Mouse (Mus musculus): Measurements from ENCODE around the gene Gp1bb.

Gp1bb gene

GRCm38 (mm10) chr16:18622019-18622418 is at the start of gene Gp1bb:
Gene Gp1bb (minus strand): TSS chr16:18622403.
- DNase-seq (ENCODE audit: low spot score in 2 of 2): no peak

DNA sequence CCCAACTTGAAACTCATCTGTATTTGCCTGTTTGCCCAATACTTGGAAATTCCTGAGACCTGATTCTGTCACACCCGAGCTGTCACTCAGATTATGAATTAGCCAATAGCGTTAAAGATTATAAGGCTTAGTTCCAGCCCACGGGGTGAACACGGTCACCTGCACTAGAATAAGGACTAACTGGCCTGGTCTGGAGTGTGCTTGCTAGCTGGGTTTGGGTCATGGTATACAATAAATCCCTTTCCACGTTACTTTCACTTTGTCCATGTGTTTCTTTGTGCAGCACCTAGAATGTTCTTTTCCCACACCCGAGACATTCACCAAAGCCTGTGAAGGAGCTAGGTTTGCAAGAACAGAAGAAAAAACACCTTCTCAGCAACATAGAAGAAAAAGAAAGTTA is 47.7 kb upstream of the Gp1bb start:
- DNase-seq (ENCODE audit: low spot score in 2 of 2): no peak

DNA sequence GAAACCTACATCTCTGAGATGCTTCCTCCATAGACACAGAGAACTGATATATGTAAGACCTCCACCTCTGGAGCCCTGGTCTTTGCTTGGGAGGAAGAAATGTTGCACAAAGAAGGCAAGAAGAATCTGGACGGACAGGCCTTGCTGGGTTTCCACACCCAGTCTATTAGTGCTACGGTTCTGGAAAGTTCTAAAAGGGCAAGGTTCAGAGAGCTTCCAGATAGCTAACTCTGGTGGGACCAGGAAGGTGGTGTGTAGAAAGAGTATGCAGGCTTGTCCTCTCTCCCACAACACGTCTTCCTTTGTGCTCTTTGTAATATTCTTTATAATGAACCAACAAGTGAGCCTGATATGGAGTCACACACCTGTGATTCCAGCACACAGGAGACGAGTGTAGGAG is 36.4 kb upstream of the Gp1bb start:
- DNase-seq (ENCODE audit: low spot score in 2 of 2): no peak

GRCm38 (mm10) chr16:18655372-18656098 is 33.3 kb upstream of the Gp1bb start:
- DNase-seq (ENCODE audit: low spot score in 2 of 2): no peak

GRCm38 (mm10) chr16:18653290-18654160 is 31.3 kb upstream of the Gp1bb start:
- no peak for DNase-seq (ENCODE audit: low spot score in 2 of 2)

DNA sequence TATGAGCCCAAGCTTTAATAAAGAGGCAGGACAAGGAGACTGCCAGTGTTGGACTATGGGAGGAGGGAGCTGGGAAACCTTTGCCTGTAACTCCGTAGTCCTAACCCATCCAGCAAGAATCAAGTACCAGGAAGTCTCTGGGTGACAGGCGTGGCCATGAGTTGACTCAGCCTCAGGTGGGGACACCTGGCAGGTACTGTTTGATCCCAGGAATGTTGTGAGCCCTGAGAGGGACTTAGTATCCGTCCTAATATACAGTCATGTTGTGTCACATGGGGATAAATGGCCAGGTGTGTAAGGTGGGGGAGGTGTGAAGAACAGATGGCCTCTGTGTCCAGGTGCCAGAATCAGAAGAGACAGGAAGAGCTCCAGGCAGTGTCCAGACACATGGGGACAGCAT is 26.9 kb upstream of the Gp1bb start:
- no peak for DNase-seq (ENCODE audit: low spot score in 2 of 2)

DNA sequence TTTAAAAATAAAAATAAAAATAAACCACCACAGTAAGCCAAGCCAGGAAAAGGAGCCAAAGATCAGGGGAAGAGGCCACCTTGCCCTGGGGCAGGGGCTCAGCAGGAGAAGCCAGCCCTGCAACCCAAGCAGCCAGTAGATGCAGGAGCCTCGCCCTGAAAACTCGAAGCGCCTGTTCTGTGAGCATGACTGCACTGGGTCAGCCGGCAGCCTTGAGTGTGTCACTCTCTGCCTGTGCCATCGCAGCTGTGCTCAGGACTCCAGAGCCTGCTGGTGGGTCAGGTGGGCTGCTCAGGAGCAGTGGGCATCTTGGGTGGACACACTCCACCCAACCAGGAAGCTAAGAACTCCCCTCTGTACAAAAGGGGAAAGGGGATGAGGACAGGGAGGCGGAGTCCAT is 23.1 kb upstream of the Gp1bb start:
- no peak for DNase-seq (ENCODE audit: low spot score in 2 of 2)

DNA sequence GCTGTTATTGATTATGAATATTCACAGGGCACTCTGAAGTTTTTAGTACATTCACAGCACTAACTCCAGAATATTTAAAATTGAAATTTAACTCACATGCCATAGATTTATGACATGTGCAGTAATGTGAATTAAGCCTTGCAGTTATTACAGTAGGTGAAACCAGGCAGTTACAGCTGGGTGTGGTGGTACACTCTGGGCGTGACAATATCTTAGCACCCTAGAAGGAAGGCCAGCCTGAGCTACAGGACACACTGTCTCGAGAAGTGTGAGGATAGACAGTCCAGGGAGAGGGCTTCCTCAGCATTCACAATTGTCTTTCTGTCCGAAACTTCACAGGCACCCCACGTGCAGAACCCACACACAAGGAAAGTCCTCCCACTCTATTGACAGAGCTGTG is 22.3 kb upstream of the Gp1bb start:
- DNase-seq (ENCODE audit: low spot score in 2 of 2): no peak

DNA sequence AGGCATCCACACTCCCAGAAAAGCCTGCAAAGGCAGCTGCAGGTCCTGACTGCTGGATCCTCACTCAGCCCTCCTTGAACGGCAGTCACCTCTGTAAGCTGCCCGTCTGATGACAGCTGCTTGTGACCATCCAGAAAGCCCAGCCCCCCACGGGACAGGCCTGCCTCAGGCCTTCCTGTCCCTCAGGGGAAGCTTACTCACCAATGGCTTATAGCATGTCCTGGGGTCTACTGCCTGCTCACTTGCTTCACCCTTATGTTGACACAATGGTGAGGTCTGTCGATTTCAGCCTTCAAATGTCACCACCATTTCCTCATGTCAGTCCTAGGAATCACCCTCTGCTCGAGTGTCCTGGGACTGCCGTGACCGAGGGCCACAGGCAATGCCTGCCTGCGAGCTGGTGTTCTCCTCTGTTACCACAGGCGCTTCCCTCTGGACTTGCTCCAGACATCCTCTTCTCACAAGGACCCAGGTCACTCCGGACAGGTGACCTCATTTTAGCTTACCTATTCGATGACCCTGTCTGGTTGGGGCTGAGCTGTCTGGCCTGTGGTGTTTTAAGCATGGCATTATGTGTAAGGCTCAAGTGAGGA is 21.3 kb upstream of the Gp1bb start:
- no peak for DNase-seq (ENCODE audit: low spot score in 2 of 2)

GRCm38 (mm10) chr16:18642897-18643296 is 20.7 kb upstream of the Gp1bb start:
- DNase-seq (ENCODE audit: low spot score in 2 of 2): no peak

- DNase-seq (ENCODE audit: low spot score in 2 of 2): peak; percentile 57 to 71
These were observed 20.1 kb upstream of the Gp1bb start for GRCm38 (mm10) chr16:18642291-18642690.

DNA sequence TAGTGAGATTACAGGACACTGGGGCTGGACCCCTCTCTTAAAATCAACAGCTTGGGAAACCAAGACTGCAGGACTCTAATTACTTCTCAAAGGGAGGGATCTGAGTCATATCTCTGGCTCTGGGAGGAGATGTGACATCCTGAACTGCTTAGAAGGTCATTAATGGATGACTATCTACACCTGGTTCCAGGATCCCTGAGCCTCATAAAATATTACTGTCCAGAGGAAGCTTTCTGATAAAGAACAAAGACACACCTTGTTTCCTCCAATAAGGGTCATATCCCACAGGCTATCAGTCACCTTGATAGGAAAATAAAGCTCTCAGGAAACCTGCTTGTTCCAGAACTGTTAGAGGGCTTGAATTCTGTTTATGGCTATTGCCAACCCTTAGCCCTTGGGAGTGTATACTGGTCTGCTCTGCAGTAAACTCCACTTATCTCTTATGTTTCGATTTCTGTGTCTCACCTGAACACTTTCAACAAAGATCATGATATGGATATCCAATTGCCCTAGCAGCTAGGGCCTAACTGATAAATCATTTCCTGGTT is 17.3 kb upstream of the Gp1bb start:
- DNase-seq (ENCODE audit: low spot score in 2 of 2): no peak

DNA sequence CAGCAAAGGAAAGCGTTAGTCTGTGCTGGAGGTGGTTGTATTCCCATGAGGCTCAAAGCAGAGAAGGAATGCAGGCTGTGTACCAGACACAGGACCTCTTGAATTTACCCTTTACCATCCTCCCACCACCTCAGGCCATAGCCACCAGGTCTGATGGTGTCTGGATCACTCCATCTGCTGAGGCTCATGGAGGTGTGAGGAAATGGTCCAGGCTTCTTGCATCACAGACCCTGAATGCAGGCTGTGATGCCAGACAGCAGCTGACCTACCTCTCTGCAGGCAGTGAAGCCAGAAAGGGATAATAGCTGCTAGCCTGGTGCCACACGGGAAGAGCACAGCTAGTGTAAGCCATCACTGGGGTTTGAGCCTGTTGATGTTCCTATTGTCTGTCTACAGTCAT is 16.2 kb upstream of the Gp1bb start:
- DNase-seq (ENCODE audit: low spot score in 2 of 2): no peak

DNA sequence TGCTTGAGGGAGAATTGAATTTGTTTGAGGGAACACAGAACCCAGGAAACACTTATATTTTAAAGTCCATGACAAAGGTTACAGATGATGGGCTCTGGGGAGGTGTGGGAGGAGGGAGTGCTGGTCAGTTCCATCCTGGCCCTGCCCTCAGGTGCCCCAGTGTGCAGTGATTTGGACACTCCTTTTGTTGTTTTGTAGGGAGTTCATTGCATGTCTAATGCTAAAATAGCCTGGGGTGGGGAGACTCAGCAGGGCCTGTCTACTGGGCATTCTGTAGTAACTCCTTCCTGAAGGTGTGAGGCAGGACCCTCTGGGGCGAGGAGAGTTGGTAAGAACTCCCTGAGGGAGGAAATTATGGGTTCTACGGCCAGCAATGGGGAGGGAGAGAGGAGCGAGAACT is 14.6 kb upstream of the Gp1bb start:
- DNase-seq (ENCODE audit: low spot score in 2 of 2): no peak

GRCm38 (mm10) chr16:18636401-18636800 is 14.2 kb upstream of the Gp1bb start:
- DNase-seq (ENCODE audit: low spot score in 2 of 2): no peak

GRCm38 (mm10) chr16:18633333-18633732 is 11.1 kb upstream of the Gp1bb start:
- no peak for DNase-seq (ENCODE audit: low spot score in 2 of 2)

DNA sequence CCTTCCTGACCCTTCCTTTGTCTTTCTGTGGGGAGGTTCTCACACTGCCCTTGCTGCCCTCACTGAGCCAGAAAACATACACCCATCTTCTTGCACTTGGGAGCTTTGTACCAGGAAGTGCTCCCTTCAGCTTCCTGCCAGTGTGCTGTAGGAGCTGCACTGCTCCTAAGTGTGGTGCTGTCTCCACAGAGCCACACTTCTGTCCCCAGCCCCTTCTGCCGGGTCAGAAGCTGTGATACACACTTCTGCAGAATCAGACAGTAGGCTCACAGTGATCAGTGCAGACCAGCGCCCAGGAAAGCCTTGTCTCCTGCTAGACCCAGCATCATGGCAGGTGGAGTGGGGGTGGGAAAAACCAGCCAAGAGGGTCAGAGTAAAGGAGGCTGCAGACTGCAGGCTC is 10.6 kb upstream of the Gp1bb start:
- DNase-seq (ENCODE audit: low spot score in 2 of 2): no peak

DNA sequence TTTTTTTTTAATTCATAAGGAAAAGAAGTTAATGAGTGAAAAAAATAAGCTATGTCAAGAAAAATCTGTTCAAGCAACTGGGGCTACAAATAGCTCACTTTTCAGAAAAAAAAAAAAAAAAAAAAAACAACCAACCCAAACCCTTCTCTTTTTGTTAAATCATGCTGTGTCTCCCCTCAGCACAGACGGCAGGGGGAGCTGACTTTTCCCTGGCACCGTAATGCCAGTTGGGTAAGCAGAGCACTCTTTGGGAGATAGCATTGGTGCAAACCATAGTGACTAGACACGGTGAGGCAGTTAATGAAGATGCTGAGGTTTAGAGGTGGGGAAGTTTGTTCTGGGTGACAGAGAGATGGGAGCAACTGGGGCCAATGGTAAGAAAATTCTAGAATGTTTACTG is 9.9 kb upstream of the Gp1bb start:
- DNase-seq (ENCODE audit: low spot score in 2 of 2): no peak

DNA sequence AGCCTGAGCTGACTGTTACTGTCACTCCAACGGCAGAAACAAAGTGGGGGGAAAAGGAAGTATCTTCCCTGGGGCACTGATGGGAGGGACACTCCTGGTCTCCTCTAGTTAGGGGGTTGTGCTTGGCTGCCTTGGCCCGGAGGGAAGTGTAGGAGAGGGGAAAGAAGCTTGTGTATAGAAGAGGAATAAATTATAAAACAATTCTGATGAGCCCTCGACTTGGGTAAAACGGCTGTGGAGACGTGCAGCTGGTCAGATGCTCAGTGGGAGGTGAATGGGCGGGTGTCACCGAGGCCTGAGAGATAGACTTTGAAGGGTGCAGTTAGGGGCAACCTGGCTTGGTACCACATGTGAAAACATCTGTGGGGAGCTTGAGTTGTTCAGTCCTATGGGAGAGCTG is 8.9 kb upstream of the Gp1bb start:
- DNase-seq (ENCODE audit: low spot score in 2 of 2): no peak

- DNase-seq (ENCODE audit: low spot score in 2 of 2): no peak
These were observed 8.1 kb upstream of the Gp1bb start for GRCm38 (mm10) chr16:18630291-18630690.

DNA sequence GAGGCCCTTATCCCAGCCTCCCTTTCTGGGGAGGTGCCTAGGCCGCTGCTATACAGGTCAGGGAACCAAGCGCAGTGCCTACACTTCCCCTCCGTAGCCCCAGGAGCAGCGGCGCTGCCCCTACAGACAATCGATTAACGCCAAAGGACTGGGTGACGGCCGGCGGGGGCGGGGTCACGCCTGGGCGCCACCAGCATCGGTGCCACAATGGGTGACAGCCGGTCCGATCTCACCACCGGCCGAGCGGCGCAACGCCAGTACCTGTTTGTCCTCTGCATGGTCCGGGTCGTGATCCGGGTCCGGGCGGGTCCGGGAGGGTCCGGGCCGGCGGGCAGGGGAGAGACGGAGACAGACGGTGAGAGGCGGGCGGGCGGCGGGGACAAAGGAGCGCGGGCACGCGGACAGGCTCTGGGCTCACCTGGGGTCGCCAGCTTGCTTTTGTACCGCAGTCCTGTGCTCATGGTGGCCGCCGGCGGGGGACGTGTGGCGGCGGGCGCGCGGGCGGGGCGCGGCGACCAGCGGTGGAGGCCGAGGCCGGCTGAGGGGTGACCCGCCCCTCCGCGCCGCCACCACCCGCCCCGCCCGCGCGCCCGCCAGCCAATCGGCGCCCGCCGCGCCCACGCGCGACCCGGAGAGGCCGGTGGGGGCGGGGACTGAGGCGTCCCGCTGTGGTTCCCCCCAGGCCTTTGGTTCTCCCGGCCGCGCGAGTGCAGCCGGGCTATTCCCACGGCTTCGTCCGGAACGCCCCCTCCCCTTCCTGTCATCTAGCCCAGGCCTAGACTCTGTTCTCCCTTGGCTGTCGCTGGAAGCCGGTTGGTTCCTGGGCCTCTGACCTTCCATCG is 7.4 kb upstream of the Gp1bb start, which contains the start of gene Sept5:
TSS of gene Sept5 (minus strand) at position 565 of the 842 bp plus-strand sequence.
- DNase-seq (ENCODE audit: low spot score in 2 of 2): no peak

All from right cerebral cortex, postnatal 36 days (tissue).